Mouse (Mus musculus): Measurements from ENCODE around the gene Vwa5b2. TPM values are rescaled to one million over a fixed set of nuclear protein-coding genes. Genes with fewer than 3 reads are reported as not detected.

Vwa5b2 gene
- total RNA-seq, 2 experiments from 2014 or later: 0.18 TPM; not detected in 1

Small RNA genes within 50 kb of the gene (microRNA-seq; reads per million reads assigned to microRNA genes)
- 2.2 to 2.3 reads per million in 2 experiments for gene Mir1224

Other genes with a start within 250 kb of the Vwa5b2 start
- gene Abcc5, start 163.1 kb upstream of the Vwa5b2 start, total RNA-seq (2021): 10 to 100 TPM; 20.7 to 24.0 TPM
- 10 to 100 TPM; 55.1 to 60.2 TPM for gene Eif2b5, start 90.7 kb upstream of the Vwa5b2 start, total RNA-seq (2021)
- 10 to 100 TPM; 47.2 to 48.0 TPM for gene Dvl3, start 72.5 kb upstream of the Vwa5b2 start, total RNA-seq (2021)
- gene Ap2m1, start 54.0 kb upstream of the Vwa5b2 start, total RNA-seq (2021): 100 to 1,000 TPM; 184 to 195 TPM
- 10 to 100 TPM; 61.7 to 70.2 TPM for gene Abcf3, start 40.9 kb upstream of the Vwa5b2 start, total RNA-seq (2021)
- 1 to 10 TPM; 6.6 to 9.1 TPM for gene Eef1akmt4, start 22.1 kb downstream of the Vwa5b2 start, total RNA-seq (2021)
- gene Gm49333, start 22.1 kb downstream of the Vwa5b2 start, total RNA-seq (2021): not detected
- gene Alg3, start 22.3 kb downstream of the Vwa5b2 start, total RNA-seq (2021): 10 to 100 TPM in 1 of 2 experiments, 1 to 10 TPM in 1; 8.8 to 11.4 TPM
- 1 to 10 TPM; 1.3 to 1.6 TPM for gene Camk2n2, start 31.8 kb downstream of the Vwa5b2 start, total RNA-seq (2021)
- under 1 TPM; 0.49 to 0.72 TPM for gene Ece2, start 40.4 kb downstream of the Vwa5b2 start, total RNA-seq (2021)
- 100 to 1,000 TPM; 208 to 217 TPM for gene Psmd2, start 62.2 kb downstream of the Vwa5b2 start, total RNA-seq (2021)
- gene Eif4g1, start 78.8 kb downstream of the Vwa5b2 start, total RNA-seq (2021): 100 to 1,000 TPM; 403 to 412 TPM
- gene Fam131a, start 103.8 kb downstream of the Vwa5b2 start, total RNA-seq (2021): 10 to 100 TPM; 19.8 to 31.3 TPM
- 10 to 100 TPM; 11.0 to 13.1 TPM for gene Polr2h, start 128.2 kb downstream of the Vwa5b2 start, total RNA-seq (2021)
- gene Clcn2, start 128.3 kb downstream of the Vwa5b2 start, total RNA-seq (2021): 1 to 10 TPM; 1.2 to 1.6 TPM
- 1 to 10 TPM; 1.7 to 2.0 TPM for gene Chrd, start 143.7 kb downstream of the Vwa5b2 start, total RNA-seq (2021)
- gene Thpo, start 145.0 kb downstream of the Vwa5b2 start, total RNA-seq (2021): under 1 TPM in 1 of 2 experiments, not detected in 1; 0.18 TPM

All from heart, adult 18-20 months (tissue).